Mouse (Mus musculus) activated CD4-positive, CD25-positive, alpha-beta regulatory T cell, adult 4 months (primary cell): ENCODE results near the gene Ebna1bp2. TPM values are rescaled to one million over a fixed set of nuclear protein-coding genes. Genes with fewer than 3 reads are reported as not detected.

Experiments used
- ATAC-seq: one replicate; pipeline ENCODE4 v1.8.0; 2017
- polyA plus RNA-seq, 2 experiments: library from polyadenylated mRNA; unstranded; fragments of 100-300 nt; shearing (Covaris generic); gene quantifications; one replicate each; pipeline ENCODE4 v1.2.1; 2017

The Ebna1bp2 gene
- 100 to 1,000 TPM; 163 to 165 TPM for polyA plus RNA-seq

DNA sequence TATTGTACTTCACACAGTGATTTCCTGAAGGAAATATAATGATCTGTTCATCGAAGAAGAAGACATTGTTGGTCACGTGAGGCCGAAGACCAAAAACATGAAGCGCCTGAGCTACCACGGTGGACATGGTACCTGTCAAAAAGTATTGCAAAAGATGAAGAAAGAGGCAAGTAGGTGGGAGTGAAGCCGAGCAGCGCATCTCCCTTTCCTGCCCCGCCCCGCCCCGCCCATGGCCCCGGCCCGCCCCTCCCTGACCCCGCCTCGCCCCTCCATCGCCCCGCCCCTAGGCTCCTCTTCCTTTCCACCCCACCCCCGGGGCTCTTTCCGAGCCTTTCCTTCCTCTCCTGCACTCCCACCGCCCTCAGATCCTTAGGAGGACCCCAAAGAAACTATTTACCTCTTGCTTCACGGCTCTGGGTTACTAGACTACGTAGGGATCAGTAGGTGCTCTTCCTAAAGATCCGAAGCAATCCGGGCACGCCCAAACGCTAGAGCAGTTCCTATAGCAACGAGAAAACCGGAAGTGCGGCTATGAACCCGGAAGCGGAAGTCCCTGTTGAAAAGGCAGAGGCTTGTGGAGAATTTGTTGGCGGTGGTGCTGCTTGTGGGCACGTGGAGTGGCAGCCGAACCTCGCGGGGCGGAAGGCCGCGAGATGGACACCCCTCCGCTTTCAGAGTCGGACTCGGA, at the start of gene Ebna1bp2, which contains the start of gene Cfap57:
Ebna1bp2 (plus strand) TSS at position 521 of the 688 bp plus-strand sequence.
Cfap57 (minus strand) TSS at position 499 of the 688 bp plus-strand sequence.
- peak; percentile 98 for ATAC-seq

DNA sequence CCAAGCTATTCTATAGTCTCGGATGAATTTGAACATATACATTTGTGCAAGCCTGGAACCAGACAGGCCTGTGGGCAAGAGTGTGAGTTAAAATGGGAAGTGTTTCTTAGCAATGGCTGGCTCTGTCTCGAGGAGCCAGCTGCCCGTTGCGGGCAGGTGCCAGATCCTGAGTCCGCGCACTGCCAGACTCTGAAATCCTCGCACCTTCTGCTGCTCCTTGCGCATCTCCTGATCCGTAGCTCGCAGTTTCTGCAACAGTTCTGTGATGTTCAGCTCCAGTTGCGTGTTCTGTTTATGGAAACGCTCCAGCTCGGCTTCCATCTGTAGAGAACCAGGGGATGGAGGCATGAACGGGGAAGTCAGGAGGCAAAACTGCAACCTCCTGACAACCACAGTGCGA, 49.2 kb upstream of the Ebna1bp2 start:
- ATAC-seq = no peak

DNA sequence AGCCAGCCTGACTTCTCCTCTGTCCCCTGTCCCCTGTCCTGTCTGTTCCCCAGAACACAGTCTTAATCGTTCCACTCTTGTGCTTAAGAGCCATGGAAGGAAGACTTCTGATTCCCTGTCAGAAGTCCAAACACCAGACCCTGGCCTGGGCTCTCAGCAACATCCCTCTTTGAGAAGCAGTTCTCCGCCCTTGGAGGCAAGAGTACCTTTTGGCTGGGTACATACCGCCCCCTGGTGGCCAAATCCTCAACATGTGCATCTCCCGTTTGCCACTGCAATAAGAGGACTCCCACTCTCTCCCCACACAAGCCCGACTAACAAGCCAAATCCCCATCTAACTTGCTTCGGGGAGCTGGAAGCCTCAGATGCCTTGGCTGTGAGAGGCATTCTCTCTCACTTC, 44.5 kb upstream of the Ebna1bp2 start:
- ATAC-seq = no peak

DNA sequence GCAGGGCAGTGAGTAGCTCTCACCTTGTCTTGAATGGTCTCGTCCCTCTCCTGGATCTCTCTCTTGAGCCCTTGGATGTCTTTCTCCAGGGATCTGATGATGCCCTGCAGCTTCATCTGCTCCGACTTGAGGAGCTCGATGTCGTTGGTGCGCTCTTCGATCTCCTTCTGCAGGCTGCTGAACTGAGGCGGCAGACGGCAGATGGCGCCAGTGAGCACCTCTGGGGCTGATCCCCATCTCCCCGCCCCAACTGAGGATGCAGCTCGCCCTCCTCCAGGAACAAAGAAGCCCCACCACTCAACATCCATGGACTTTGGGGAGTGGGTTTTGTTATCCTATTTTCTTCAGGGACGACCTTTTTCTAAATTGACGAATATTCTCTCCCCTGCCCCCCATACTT, 41.3 kb upstream of the Ebna1bp2 start:
- no peak for ATAC-seq

DNA sequence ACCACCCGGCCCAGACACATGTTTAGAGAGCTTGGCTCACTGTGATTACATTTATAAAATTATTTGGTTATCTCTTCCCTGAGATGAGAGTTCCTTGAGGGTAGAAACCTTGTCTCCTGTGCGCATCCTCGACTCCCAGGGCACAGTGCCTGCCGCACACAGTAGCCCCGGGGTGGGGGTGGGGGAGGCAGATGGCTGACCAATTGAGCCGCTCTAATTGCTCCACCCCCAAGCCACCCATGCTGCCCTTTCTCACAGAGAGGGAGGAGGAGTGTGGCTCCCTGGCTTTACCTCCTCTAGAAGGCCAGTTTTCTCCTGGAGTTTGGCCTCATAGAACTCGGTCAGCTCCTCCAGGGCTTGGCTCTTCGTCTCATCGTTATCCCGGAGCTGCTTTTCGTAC, 39.1 kb upstream of the Ebna1bp2 start:
- no peak for ATAC-seq

DNA sequence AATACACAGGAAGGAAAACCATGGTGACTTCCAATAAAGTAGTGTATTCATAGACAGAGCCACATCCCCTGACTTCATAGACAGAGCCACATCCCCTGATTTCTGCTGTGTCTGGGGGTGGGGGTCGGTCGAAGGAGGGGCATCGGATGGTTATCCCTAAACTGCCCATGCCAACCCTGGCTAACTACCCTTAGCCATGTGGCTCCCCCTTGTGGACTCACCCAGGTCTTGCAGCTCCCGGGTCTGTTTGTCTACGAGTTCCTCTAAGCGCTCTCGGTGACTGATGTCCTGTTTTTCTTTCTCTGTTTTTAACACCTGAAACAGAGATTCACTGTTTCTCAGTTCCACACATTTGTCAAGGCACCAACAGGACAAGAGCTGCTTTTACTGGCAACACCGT, 38.0 kb upstream of the Ebna1bp2 start:
- no peak for ATAC-seq

DNA sequence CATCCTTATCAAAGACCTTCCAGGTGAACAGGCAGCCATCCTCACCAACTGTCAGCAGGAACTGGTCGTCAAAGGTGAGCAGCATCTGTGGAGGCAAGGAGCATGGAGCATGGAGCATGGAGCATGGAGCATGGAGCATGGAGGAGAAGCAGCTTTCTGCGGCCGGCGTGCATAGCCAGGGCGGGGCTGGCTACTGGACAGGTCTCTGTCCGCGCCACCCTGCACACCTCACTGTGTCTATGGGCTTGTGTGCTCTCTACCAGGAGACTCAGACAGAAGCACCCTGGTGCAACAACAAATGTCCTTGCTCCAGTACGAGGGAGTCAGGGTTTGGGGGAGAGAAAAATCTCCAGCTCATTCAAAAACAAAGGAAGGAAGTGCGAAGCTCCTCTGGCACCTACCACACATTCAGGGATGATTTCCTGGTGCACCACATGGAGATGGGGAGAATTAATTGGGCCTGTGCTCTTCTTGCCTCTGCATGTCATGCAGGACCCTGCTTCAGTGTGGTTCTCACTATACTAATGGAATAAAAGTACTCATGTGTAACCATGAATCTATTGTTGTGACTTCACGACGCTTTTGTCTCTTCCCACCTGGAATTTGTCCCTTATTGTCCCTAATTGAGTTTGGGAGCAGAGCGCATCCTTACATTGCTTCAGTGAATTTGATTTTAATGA, 31.4 kb upstream of the Ebna1bp2 start:
- ATAC-seq = no peak

DNA sequence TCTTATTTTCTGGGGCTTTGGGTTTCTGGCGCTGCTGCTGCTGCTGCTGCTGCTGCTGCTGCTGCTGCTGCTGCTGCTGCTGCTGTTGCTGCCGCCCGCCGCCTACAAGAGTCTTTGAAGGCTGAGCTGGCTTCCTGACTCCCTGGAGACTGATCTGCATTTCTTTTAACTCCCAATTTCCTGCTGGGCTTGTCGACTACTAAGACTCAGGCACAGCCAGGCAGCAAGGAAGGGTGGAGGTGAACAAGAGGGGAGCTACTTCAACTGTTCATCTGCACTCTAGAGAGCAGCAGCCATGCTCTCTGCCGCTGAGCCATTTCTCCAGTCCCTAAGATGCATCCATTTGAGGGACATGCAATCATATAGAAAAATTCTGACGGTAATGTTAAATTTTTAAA, 30.9 kb upstream of the Ebna1bp2 start:
- ATAC-seq = no peak

DNA sequence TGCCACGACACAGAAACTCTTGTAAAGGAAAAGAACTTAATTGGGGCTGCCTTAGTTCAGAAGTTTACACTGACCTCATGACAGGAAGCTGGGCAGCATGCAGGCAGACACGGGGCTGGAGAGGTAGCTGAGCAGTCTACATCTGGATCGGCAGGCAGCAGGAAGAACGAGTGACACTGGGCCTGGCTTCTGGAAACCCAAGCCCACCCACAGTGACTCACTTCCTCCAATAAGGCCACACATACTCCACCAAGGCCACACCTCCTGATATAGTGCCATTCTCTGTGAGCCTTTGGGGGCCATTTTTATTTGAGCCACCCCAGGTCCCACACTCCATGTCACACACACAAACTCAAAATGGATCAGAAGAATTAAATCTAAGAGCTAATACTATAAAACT, 16.5 kb upstream of the Ebna1bp2 start:
- no peak for ATAC-seq

DNA sequence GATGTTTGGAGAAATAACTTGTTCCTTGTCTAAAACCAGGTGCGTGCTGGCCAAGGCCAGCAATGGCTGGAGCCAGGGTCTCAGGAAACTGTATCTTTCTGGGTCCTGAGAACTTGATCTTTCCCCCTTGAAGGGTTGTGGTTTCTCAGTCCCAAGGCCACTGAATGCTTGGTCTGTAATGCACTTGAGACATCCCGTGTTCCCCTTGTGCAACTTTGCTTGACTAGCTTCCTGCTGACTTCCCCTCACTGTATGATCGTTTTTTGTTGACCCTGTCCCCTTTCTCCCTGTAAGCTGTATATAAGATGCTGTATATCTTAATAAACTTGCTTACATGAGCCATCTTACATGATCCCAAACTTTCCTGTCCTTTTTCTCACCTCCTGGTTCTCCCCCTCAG, 10.8 kb upstream of the Ebna1bp2 start:
- no peak for ATAC-seq

DNA sequence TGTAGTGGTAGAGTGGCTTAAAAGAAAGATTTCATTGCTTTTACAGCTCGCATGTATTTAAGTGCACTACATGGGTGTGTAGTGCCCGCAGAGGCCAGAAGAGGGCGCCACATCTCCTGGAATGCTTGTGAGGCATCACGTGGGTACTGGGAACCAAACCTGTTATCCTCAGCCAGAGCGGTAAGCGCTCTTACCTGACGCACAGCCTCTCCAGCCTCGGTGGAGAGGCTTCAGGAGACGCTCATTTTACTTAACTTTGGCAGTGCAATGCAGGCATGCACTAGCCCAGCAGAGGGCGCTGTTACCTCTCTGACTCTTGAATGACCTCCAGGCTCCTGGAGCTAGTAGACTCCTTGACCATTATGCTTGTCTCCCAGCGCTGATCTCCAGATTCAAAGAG, 8.0 kb upstream of the Ebna1bp2 start:
- no peak for ATAC-seq

DNA sequence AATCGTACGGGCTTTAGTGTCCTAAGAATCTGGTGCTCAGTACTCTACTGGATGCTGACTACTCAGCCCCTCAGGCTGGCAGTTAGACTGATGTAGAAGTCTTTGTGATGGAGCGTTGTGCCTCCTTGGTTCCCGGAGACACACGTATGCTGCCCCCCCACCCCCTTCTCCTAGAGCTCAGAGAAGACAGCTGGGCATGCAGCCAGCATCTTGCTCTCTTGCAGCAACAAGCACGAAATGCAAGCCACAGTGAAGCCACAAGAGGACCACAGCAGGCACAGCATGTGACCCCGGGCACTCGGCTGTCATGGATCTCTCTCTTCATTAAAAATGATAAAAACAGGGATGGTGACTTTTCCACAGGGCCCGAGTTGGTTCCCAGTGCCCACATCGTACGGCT, 5.2 kb upstream of the Ebna1bp2 start:
- ATAC-seq = no peak

DNA sequence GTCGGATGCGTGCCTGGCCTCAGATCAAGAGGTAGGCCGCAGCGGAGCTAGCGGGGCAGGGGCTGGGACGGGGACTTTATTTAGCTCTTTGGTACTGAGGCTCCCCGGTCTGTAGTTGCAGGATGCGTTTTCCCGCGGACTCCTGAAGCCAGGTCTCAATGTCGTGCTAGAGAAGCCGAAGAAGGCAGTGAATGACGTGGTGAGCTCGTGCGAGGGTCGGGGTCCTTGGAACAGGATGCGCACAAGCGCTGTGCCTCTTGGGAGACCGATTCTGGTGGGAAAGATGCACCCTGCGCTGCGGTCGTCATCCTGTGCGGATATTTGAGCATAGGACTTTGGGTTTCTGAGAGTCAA, 345 bp downstream of the Ebna1bp2 start:
- peak; percentile 21 for ATAC-seq

DNA sequence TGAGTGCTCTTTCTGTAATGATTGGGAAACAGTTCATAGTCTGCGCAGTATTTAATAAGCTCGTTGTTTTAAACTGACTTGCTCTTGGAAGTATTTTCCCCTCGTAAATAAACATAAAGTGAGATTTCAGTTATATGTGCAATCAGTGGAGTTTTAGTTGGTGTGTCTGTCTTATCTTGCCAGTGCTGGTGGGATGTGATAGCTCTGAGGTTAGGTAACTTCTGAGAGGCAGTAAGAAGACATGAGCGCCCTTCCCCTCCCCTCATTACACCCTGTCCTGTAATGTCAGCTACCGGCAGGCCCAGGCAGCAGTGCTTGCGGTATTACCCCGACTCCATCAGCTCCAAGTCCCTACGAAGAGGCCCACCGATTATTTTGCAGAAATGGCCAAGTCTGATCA, 1.2 kb downstream of the Ebna1bp2 start:
- no peak for ATAC-seq

DNA sequence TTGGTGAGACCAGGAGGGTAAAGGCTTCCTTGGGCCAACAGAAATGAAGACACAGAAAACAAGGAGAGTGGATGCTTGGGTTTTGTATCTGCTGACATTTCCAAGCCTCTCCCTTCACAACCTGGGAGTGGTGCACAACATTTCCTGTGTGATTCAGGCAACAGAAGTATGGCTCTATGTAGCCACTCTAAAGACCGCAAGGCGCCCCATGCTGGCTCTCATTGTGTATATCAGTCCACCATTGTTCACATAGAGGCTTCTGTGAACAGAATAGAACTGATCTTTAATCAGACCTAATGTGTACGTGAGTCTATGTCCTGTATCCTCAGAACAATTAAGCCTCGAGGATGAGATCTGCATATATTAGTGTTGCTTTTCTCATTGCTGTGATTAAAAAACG, 9.7 kb downstream of the Ebna1bp2 start:
- ATAC-seq = no peak

DNA sequence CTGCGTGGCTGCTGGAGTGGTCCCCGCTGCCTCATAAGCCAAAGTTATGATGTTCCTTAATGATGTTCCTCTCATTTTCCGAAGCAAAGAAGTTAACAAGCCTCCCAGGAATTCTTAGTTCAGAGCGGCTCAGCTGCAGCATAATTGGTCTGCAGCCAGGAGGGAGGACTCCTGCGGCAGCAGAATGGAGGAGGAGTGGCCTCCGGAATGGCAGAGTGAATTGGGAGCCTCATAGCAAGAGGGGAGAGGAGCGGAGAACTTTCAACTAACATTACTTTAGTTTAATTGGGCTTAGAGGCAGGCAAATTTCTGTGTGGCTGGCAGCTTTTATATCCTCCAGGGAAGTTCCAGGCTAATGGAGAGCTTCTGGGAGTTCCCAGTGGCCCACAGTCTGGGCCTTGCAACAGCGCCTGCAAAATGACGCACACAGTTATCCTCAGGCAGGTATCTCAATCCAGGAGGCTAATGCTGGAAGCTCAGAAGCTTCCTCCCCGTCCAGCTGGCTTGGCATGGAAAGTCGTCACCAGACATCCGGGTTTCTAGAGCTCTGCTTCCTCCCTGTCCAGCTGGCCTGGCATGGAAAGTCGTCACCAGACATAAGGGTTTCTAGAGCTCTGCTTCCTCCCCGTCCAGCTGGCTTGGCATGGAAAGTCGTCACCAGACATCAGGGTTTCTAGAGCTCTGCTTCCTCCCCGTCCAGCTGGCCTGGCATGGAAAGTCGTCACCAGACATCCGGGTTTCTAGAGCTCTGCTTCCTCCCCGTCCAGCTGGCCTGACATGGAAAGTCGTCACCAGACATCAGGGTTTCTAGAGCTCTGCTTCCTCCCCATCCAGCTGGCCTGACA, 22.0 kb downstream of the Ebna1bp2 start:
- no peak for ATAC-seq

DNA sequence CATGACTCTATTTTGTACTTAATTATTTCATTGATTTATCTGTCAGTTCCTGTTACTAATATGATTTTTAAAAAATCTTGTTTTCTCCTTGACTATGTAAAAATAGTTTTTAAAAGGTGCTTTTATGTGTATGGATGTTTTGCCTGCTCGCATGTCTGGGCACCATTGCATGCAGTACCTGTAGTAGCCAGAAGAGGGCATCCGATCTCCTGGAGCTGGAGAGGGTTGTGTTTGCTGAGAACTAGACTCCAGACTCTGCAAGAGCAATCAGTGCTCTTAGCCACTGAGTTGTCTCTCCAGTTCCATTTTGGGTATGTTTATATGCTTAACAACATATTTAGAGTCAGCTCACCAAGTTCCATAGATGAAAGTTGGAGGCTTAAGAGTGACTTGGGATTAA, 24.6 kb downstream of the Ebna1bp2 start:
- ATAC-seq = no peak

DNA sequence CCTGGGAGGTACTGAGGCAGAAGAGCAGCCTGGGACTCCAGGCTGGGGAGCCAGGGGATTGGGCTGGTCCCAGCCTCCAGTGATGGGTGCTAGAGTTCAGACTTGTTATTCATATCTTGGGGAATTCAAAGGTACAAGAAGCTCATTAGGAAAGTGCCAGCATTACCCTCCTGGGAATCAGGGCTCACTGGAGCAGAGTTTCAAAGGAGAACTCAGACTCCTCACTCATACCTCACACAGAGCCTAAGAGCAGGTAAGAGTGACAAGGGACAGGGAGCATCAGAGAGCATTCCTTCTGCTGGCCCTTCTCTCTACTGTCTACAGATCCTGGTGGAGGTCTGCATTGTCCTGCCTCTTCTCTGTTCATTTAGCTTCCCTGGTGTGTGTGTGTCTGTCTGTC, 38.1 kb downstream of the Ebna1bp2 start, which contains the start of gene Olfr62:
Olfr62 (plus strand) TSS at position 301 of the 400 bp plus-strand sequence.
- ATAC-seq = no peak

Other genes starting within 250 kb of the Ebna1bp2 start
- gene Szt2, start 211.5 kb upstream of the Ebna1bp2 start, polyA plus RNA-seq = 10 to 100 TPM; 11.0 to 11.2 TPM
- 100 to 1,000 TPM; 115 to 118 TPM for gene Med8, start 211.5 kb upstream of the Ebna1bp2 start, polyA plus RNA-seq
- gene Elovl1, start 192.7 kb upstream of the Ebna1bp2 start, polyA plus RNA-seq = 100 to 1,000 TPM; 125 to 129 TPM
- 10 to 100 TPM in 1 of 2 experiments, 1 to 10 TPM in 1; 9.4 to 15.3 TPM for gene Cdc20, start 183.4 kb upstream of the Ebna1bp2 start, polyA plus RNA-seq
- gene Mpl, start 163.3 kb upstream of the Ebna1bp2 start, polyA plus RNA-seq = not detected
- gene Tie1, start 130.7 kb upstream of the Ebna1bp2 start, polyA plus RNA-seq = not detected
- not detected for gene 2610528J11Rik, start 93.8 kb upstream of the Ebna1bp2 start, polyA plus RNA-seq
- gene Tmem125, start 76.8 kb upstream of the Ebna1bp2 start, polyA plus RNA-seq = not detected
- gene Cfap57, start within 50 bp of the Ebna1bp2 start, polyA plus RNA-seq = not detected
- gene Olfr62, start 38.2 kb downstream of the Ebna1bp2 start, polyA plus RNA-seq = not detected
- gene Olfr1342, start 72.0 kb downstream of the Ebna1bp2 start, polyA plus RNA-seq = not detected
- not detected for gene Olfr1341, start 82.7 kb downstream of the Ebna1bp2 start, polyA plus RNA-seq
- not detected for gene Olfr1340, start 99.3 kb downstream of the Ebna1bp2 start, polyA plus RNA-seq
- not detected for gene Olfr1339, start 111.4 kb downstream of the Ebna1bp2 start, polyA plus RNA-seq
- under 1 TPM in 1 of 2 experiments, not detected in 1; 0.20 TPM for gene Olfr1338, start 137.9 kb downstream of the Ebna1bp2 start, polyA plus RNA-seq
- not detected for gene Olfr1337, start 161.8 kb downstream of the Ebna1bp2 start, polyA plus RNA-seq
- gene Olfr1335, start 189.1 kb downstream of the Ebna1bp2 start, polyA plus RNA-seq = not detected
- gene Olfr1333, start 215.5 kb downstream of the Ebna1bp2 start, polyA plus RNA-seq = not detected
- under 1 TPM in 1 of 2 experiments, not detected in 1; 0.17 TPM for gene Olfr1331, start 243.8 kb downstream of the Ebna1bp2 start, polyA plus RNA-seq